Mouse (Mus musculus) sigmoid colon, adult 10 weeks (tissue): ENCODE data around the gene Olfr652. TPM values are rescaled to one million over a fixed set of nuclear protein-coding genes. Genes with fewer than 3 reads are reported as not detected.

Source experiments
- polyA plus RNA-seq: library from polyadenylated mRNA; stranded (reverse); fragments of 350-450 nt; fragmentation: Illumina TruSeq; extraction: RNeasy Lipid Tissue Mini Kit (QIAGEN cat#74804); gene quantifications from one replicate; pipeline ENCODE4 v1.2.3, GENCODE M21; 2014; ENCODE audit warnings: low read depth, low replicate concordance

The Olfr652 gene
- not detected for polyA plus RNA-seq

GRCm38 (mm10) chr7:104560601-104561000 lies at the start of gene Olfr652:
Olfr652 (plus strand) TSS chr7:104560901.

GRCm38 (mm10) chr7:104549833-104550232 lies 10.9 kb upstream of the Olfr652 start, which contains the start of gene Olfr651:
Olfr651 (plus strand) TSS chr7:104550133.

GRCm38 (mm10) chr7:104577014-104577413 lies 16.3 kb downstream of the Olfr652 start, which contains the start of gene Olfr653:
Olfr653 (plus strand) TSS chr7:104577314.

GRCm38 (mm10) chr7:104586725-104587124 lies 26.0 kb downstream of the Olfr652 start, which contains the start of gene Olfr654:
Olfr654 (plus strand) TSS chr7:104587025.

GRCm38 (mm10) chr7:104601679-104602078 lies 41.0 kb downstream of the Olfr652 start, which contains the start of gene Olfr655:
Olfr655 (minus strand) TSS chr7:104601779.

GRCm38 (mm10) chr7:104613655-104614054 lies 53.0 kb downstream of the Olfr652 start, which contains the start of gene Olfr656:
Olfr656 (plus strand) TSS chr7:104613955.

Other genes with a start within 250 kb of the Olfr652 start
- gene Trim12a, start 245.4 kb upstream of the Olfr652 start, polyA plus RNA-seq: 62.6 TPM
- gene Trim34b, start 231.4 kb upstream of the Olfr652 start, polyA plus RNA-seq: 2.4 TPM
- gene Trim12c, start 207.5 kb upstream of the Olfr652 start, polyA plus RNA-seq: 70.1 TPM
- 3.2 TPM for gene Trim30b, start 191.0 kb upstream of the Olfr652 start, polyA plus RNA-seq
- gene Trim30c, start 160.1 kb upstream of the Olfr652 start, polyA plus RNA-seq: 0.76 TPM
- gene Trim30a, start 95.7 kb upstream of the Olfr652 start, polyA plus RNA-seq: 47.4 TPM
- 112 TPM for gene Trim30d, start 53.1 kb upstream of the Olfr652 start, polyA plus RNA-seq
- not detected for gene Olfr651, start 10.8 kb upstream of the Olfr652 start, polyA plus RNA-seq
- gene Olfr653, start 16.4 kb downstream of the Olfr652 start, polyA plus RNA-seq: not detected
- gene Olfr654, start 26.1 kb downstream of the Olfr652 start, polyA plus RNA-seq: not detected
- not detected for gene Olfr655, start 40.9 kb downstream of the Olfr652 start, polyA plus RNA-seq
- gene Olfr656, start 53.1 kb downstream of the Olfr652 start, polyA plus RNA-seq: not detected
- not detected for gene Olfr657, start 63.9 kb downstream of the Olfr652 start, polyA plus RNA-seq
- gene Olfr658, start 86.4 kb downstream of the Olfr652 start, polyA plus RNA-seq: 0.38 TPM
- gene Olfr659, start 105.9 kb downstream of the Olfr652 start, polyA plus RNA-seq: not detected
- not detected for gene Olfr661, start 125.6 kb downstream of the Olfr652 start, polyA plus RNA-seq
- not detected for gene Usp17le, start 216.6 kb downstream of the Olfr652 start, polyA plus RNA-seq